Mouse (Mus musculus): ENCODE measurements around the gene Tbc1d20. TPM values are rescaled to one million over a fixed set of nuclear protein-coding genes. Genes with fewer than 3 reads are reported as not detected.

The Tbc1d20 gene
- total and polyA plus RNA-seq, 3 experiments = 14.3 to 22.5 (median 17.0) TPM

GRCm38 (mm10) chr2:152305480-152305879 lies 11.9 kb downstream of the Tbc1d20 start:
- no peak for TF ChIP-seq MAX (IDR thresholded peaks at IDR 0.05; ENCODE audit: low read length)
- TF ChIP-seq ZC3H11A (IDR thresholded peaks at IDR 0.05; ENCODE audit: low read depth, low read length) = no peak
- no peak for TF ChIP-seq UBTF (IDR thresholded peaks at IDR 0.05; ENCODE audit: low read depth, low read length)
- TF ChIP-seq CHD2 (IDR thresholded peaks at IDR 0.05; ENCODE audit: low read length) = no peak
- no peak for TF ChIP-seq SIN3A (IDR thresholded peaks at IDR 0.05; ENCODE audit: low read length)
- no peak for TF ChIP-seq POLR2AphosphoS2 (IDR thresholded peaks at IDR 0.05; ENCODE audit: low read depth, low read length)
- no peak for TF ChIP-seq NELFE (IDR thresholded peaks at IDR 0.05; ENCODE audit: low read depth, low read length)
- TF ChIP-seq ETS1 (conservative IDR thresholded peaks at IDR 0.05; ENCODE audit: low read depth, low read length) = no peak
- no peak for TF ChIP-seq BHLHE40 (IDR thresholded peaks at IDR 0.05; ENCODE audit: low read depth, low read length)
- TF ChIP-seq CTCF (conservative IDR thresholded peaks at IDR 0.05 in 1 of 2, IDR thresholded peaks at IDR 0.05 in 1 of 2; ENCODE audit: low read depth in 2 of 2, low read length in 2 of 2) = no peak
- no peak for TF ChIP-seq TBP (conservative IDR thresholded peaks at IDR 0.05; ENCODE audit: low read depth, low read length)
- TF ChIP-seq IRF4 (IDR thresholded peaks at IDR 0.05; ENCODE audit: low read depth, low read length) = no peak
- no peak for TF ChIP-seq KAT2A (IDR thresholded peaks at IDR 0.05; ENCODE audit: insufficient replicate concordance, low read length)
- no peak for TF ChIP-seq TCF12 (IDR thresholded peaks at IDR 0.05; ENCODE audit: low read depth, low read length)
- no peak for TF ChIP-seq RCOR1 (conservative IDR thresholded peaks at IDR 0.05; ENCODE audit: low read depth, low read length)
- no peak for TF ChIP-seq ZMIZ1 (IDR thresholded peaks at IDR 0.05; ENCODE audit: low read depth, low read length)
- no peak overlapping the region for H3K27ac ChIP-seq (ENCODE audit: insufficient read depth, low read depth)
- DNase-seq (ENCODE audit: extremely low read depth) = no peak
- in situ Hi-C loops (cut with MboI; ENCODE audit: low pct_ligation_motif_present, low pct_unique_long_range_greater_than_20kb, low sequenced_read_pairs) (no loop called here), dilution Hi-C loops (cut with MboI; ENCODE audit: extremely low pct_ligation_motif_present, extremely low pct_unique_long_range_greater_than_20kb, low sequenced_read_pairs) (no loop called here)
- no peaks in the 10 kb centered on the region for H3K27me3 ChIP-seq (replicated peaks)
- no peak overlapping the region for H3K4me2 ChIP-seq (ENCODE audit: insufficient read depth, low read depth, poor library complexity, severe bottlenecking)
- H3K79me2 ChIP-seq (replicated peaks; ENCODE audit: control insufficient read depth, extremely low read depth, insufficient read depth, poor library complexity, severe bottlenecking) = no peaks in the 10 kb centered on the region
- H3K9me3 ChIP-seq (replicated peaks; ENCODE audit: low read length) = no peaks in the 10 kb centered on the region
- H3K4me3 ChIP-seq (replicated peaks in 1 of 3; ENCODE audit: low read depth in 2 of 3, low read length in 2 of 3, poor library complexity in 1 of 3) = no peak overlapping the region
- peaks cover 60 to 86% of the 10 kb centered on the region in 2 experiments for H3K36me3 ChIP-seq (replicated peaks in 1 of 2; ENCODE audit: control insufficient read depth in 1 of 2, insufficient read depth in 1 of 2, low read length in 1 of 2)
- no peak overlapping the region for H3K9ac ChIP-seq (ENCODE audit: insufficient read depth, low read depth)
- no peaks in the 10 kb centered on the region for H3K4me1 ChIP-seq (ENCODE audit: control insufficient read depth in 1 of 2, insufficient read depth in 2 of 2)

GRCm38 (mm10) chr2:152307186-152307585 lies 13.6 kb downstream of the Tbc1d20 start:
- dilution Hi-C loops (cut with MboI; ENCODE audit: extremely low pct_ligation_motif_present, extremely low pct_unique_long_range_greater_than_20kb, low sequenced_read_pairs) = no loop called here

More at GRCm38 (mm10) chr2:152307186-152307585, 13.6 kb downstream of the Tbc1d20 start:
- Histone ChIP-seq H3K79me2 (replicated peaks; ENCODE audit: control insufficient read depth, extremely low read depth, insufficient read depth, poor library complexity, severe bottlenecking) (no peaks in the 10 kb centered on the region), H3K27ac (ENCODE audit: insufficient read depth, low read depth) (no peak overlapping the region), H3K27me3 (replicated peaks) (no peaks in the 10 kb centered on the region), H3K4me3 (replicated peaks in 1 of 3; ENCODE audit: low read depth in 2 of 3, low read length in 2 of 3, poor library complexity in 1 of 3) (no peak overlapping the region), H3K9me3 (replicated peaks; ENCODE audit: low read length) (no peaks in the 10 kb centered on the region), H3K36me3 (replicated peaks in 1 of 2; ENCODE audit: control insufficient read depth in 1 of 2, insufficient read depth in 1 of 2, low read length in 1 of 2) (peaks cover 72 to 92% of the 10 kb centered on the region in 2 experiments), H3K4me1 (ENCODE audit: control insufficient read depth in 1 of 2, insufficient read depth in 2 of 2) (no peaks in the 10 kb centered on the region), H3K9ac (ENCODE audit: insufficient read depth, low read depth) (no peak overlapping the region), H3K4me2 (ENCODE audit: insufficient read depth, low read depth, poor library complexity, severe bottlenecking) (no peak overlapping the region)
- TF ChIP-seq UBTF (IDR thresholded peaks at IDR 0.05; ENCODE audit: low read depth, low read length) = no peak
- TF ChIP-seq JUND (conservative IDR thresholded peaks at IDR 0.05; ENCODE audit: low read depth, low read length) = no peak
- peak; percentile 73; the same call in 1 of the 2 replicates for TF ChIP-seq MAFK (IDR thresholded peaks at IDR 0.05; ENCODE audit: insufficient replicate concordance, low read length)
- no peak for TF ChIP-seq MYC (IDR thresholded peaks at IDR 0.05; ENCODE audit: low read depth, low read length)
- no peak for TF ChIP-seq ZNF384 (IDR thresholded peaks at IDR 0.05; ENCODE audit: low read depth, low read length)
- in situ Hi-C loops (cut with MboI; ENCODE audit: low pct_ligation_motif_present, low pct_unique_long_range_greater_than_20kb, low sequenced_read_pairs) = no loop called here
- no peak for DNase-seq (ENCODE audit: extremely low read depth)

Measured in CH12.LX (cell line).